Mouse (Mus musculus) erythroid progenitor cell, adult 5-6 weeks (primary cell): ENCODE data around the gene Cnnm1. TPM values are rescaled to one million over a fixed set of nuclear protein-coding genes. Genes with fewer than 3 reads are reported as not detected.
A peak's percentile ranks its signal among the peaks of the same experiment; 100 is the strongest.

Experiments
- ATAC-seq: replicated peaks from 2 replicates; pipeline ENCODE4 v1.8.0; 2016; ENCODE audit warnings: moderate number of reproducible peaks, mild to moderate bottlenecking, moderate TSS enrichment, inconsistent platforms; ENCODE audit not compliant: poor library complexity, low FRiP score, severe bottlenecking
- total RNA-seq, 2 experiments: library from RNA; stranded (forward) in 1 of 2; stranded (reverse) in 1 of 2; fragments of 150-400 nt in 1 of 2; fragments of 186-747, 209-891 nt in 1 of 2; gene quantifications; 2 replicates each; pipeline versions ENCODE4 v1.2.3 to v1.2.4; 2015 to 2017; ENCODE audit warnings: low replicate concordance in 2 of 2

Gene Cnnm1
- total RNA-seq, 2 experiments from 2014 or later, result not detected

GRCm38 (mm10) chr19:43527131-43527530 is 86.9 kb downstream of the Cnnm1 start:
- no peak for ATAC-seq

- ATAC-seq, result no peak
These were observed 87.9 kb downstream of the Cnnm1 start for GRCm38 (mm10) chr19:43528056-43528587.

GRCm38 (mm10) chr19:43530197-43530770 is 90.0 kb downstream of the Cnnm1 start:
- peak; percentile 91 for ATAC-seq

GRCm38 (mm10) chr19:43530921-43531320 is 90.7 kb downstream of the Cnnm1 start:
- no peak for ATAC-seq

GRCm38 (mm10) chr19:43535372-43535771 is 95.1 kb downstream of the Cnnm1 start:
- no peak for ATAC-seq

- no peak for ATAC-seq
These were observed 106.3 kb downstream of the Cnnm1 start for GRCm38 (mm10) chr19:43546337-43547117.

Other genes with a start within 250 kb of the Cnnm1 start
- gene Hpse2, start 52.1 kb upstream of the Cnnm1 start, total RNA-seq (2015; ENCODE audit: low replicate concordance), result not detected in 2 replicates
- not detected in 2 replicates for gene Hpse2, start 52.1 kb upstream of the Cnnm1 start, total RNA-seq (2017; ENCODE audit: low replicate concordance)
- gene Got1, start 84.2 kb downstream of the Cnnm1 start, total RNA-seq (2015; ENCODE audit: low replicate concordance), result 6.8 and 9.6 TPM in 2 replicates
- 6.4 TPM in 1 of 2 replicates, not detected in the other for gene Got1, start 84.2 kb downstream of the Cnnm1 start, total RNA-seq (2017; ENCODE audit: low replicate concordance)
- 1.3 TPM in 1 of 2 replicates, not detected in the other for gene Nkx2-3, start 171.9 kb downstream of the Cnnm1 start, total RNA-seq (2015; ENCODE audit: low replicate concordance)
- not detected in 2 replicates for gene Nkx2-3, start 171.9 kb downstream of the Cnnm1 start, total RNA-seq (2017; ENCODE audit: low replicate concordance)
- gene Slc25a28, start 234.4 kb downstream of the Cnnm1 start, total RNA-seq (2015; ENCODE audit: low replicate concordance), result 16.3 and 25.9 TPM in 2 replicates
- gene Slc25a28, start 234.4 kb downstream of the Cnnm1 start, total RNA-seq (2017; ENCODE audit: low replicate concordance), result 8.5 and 17.5 TPM in 2 replicates
- gene Entpd7, start 249.2 kb downstream of the Cnnm1 start, total RNA-seq (2015; ENCODE audit: low replicate concordance), result 3.8 and 5.4 TPM in 2 replicates
- 0.38 and 1.5 TPM in 2 replicates for gene Entpd7, start 249.2 kb downstream of the Cnnm1 start, total RNA-seq (2017; ENCODE audit: low replicate concordance)